Mouse (Mus musculus): Measurements from ENCODE around the gene Capn7.

Gene Capn7

GRCm38 (mm10) chr14:31400896-31401295 is 64.5 kb downstream of the Capn7 start:
- CTCF ChIA-PET: no interaction called here
- POLR2A ChIA-PET: no interaction called here

- ChIA-PET POLR2A (interaction anchor here in 1 of 4 experiments (0.8 kb wide), 1 partner anchor 38 kb away, joined by 3 read pairs; no protein-coding TSS in a partner anchor), CTCF (interaction anchor here in 1 of 4 experiments (1.2 kb wide), 1 partner anchor 243 kb away, joined by 4 read pairs; no protein-coding TSS in a partner anchor)
These were observed 65.5 kb downstream of the Capn7 start for GRCm38 (mm10) chr14:31401918-31402427.

GRCm38 (mm10) chr14:31402693-31403092 is 66.3 kb downstream of the Capn7 start:
- ChIA-PET CTCF (interaction anchor here in 1 of 4 experiments (1.2 kb wide), 1 partner anchor 242 kb away, joined by 4 read pairs; no protein-coding TSS in a partner anchor), POLR2A (interaction anchor here in 3 of 4 experiments (0.5 to 0.8 kb wide), 4 partner anchors 19 to 392 kb away, joined by 3 to 4 read pairs (median 3); no protein-coding TSS in a partner anchor)

GRCm38 (mm10) chr14:31403556-31403955 is 67.1 kb downstream of the Capn7 start:
- ChIA-PET CTCF (interaction anchor here in 3 of 4 experiments (0.6 to 1.2 kb wide), 3 partner anchors 69 to 256 kb away, joined by 3 to 7 read pairs (median 4); no protein-coding TSS in a partner anchor), POLR2A (interaction anchor here in 2 of 4 experiments (0.5 to 1.2 kb wide), 2 partner anchors 9 to 762 kb away, joined by 3 to 5 read pairs; no protein-coding TSS in a partner anchor)

- POLR2A ChIA-PET: interaction anchor here in 3 of 4 experiments (0.5 to 1.2 kb wide), 6 partner anchors 9 to 1583 kb away, joined by 3 to 5 read pairs (median 4); partner anchors contain the start of gene Ankrd28 (in 1 of the 3)
- CTCF ChIA-PET: interaction anchor here in 1 of 4 experiments (0.6 to 1.0 kb wide), 2 partner anchors 51 to 256 kb away, joined by 4 to 7 read pairs; no protein-coding TSS in a partner anchor
These were observed 67.6 kb downstream of the Capn7 start for GRCm38 (mm10) chr14:31403995-31404394.

- CTCF ChIA-PET: interaction anchor here in 2 of 4 experiments (0.7 to 1.0 kb wide), 2 partner anchors 9 to 50 kb away, joined by 3 to 4 read pairs; no protein-coding TSS in a partner anchor
- POLR2A ChIA-PET: interaction anchor here in 3 of 4 experiments (0.6 to 0.8 kb wide), 4 partner anchors 20 to 426 kb away, joined by 3 to 5 read pairs (median 4); partner anchors contain the start of gene Ankrd28 (in 1 of the 3)
These were observed 68.2 kb downstream of the Capn7 start for GRCm38 (mm10) chr14:31404663-31405062.

GRCm38 (mm10) chr14:31405652-31406051 is 69.2 kb downstream of the Capn7 start:
- POLR2A ChIA-PET: interaction anchor here in 2 of 4 experiments (0.6 to 1.3 kb wide), 2 partner anchors 67 to 68 kb away, joined by 4 read pairs; no protein-coding TSS in a partner anchor
- CTCF ChIA-PET: interaction anchor here in 1 of 4 experiments (0.5 kb wide), 1 partner anchor 67 kb away, joined by 5 read pairs; no protein-coding TSS in a partner anchor

GRCm38 (mm10) chr14:31406154-31406810 is 69.8 kb downstream of the Capn7 start:
- ChIA-PET CTCF (interaction anchor here in 1 of 4 experiments (0.5 kb wide), 1 partner anchor 104 kb away, joined by 3 read pairs; no protein-coding TSS in a partner anchor), POLR2A (interaction anchor here in 2 of 4 experiments (0.6 to 1.6 kb wide), 3 partner anchors 25 to 68 kb away, joined by 3 to 4 read pairs (median 4); no protein-coding TSS in a partner anchor)

- POLR2A ChIA-PET: interaction anchor here in 1 of 4 experiments (1.6 kb wide), 1 partner anchor 24 kb away, joined by 3 read pairs; no protein-coding TSS in a partner anchor
- CTCF ChIA-PET: no interaction called here
These were observed 70.8 kb downstream of the Capn7 start for GRCm38 (mm10) chr14:31407208-31407607.

- ChIA-PET CTCF (no interaction called here), POLR2A (no interaction called here)
These were observed 71.6 kb downstream of the Capn7 start for GRCm38 (mm10) chr14:31407911-31408604.

- ChIA-PET POLR2A (no interaction called here), CTCF (interaction anchor here in 1 of 4 experiments (1.1 kb wide), 1 partner anchor 64 kb away, joined by 8 read pairs; no protein-coding TSS in a partner anchor)
These were observed 72.2 kb downstream of the Capn7 start for GRCm38 (mm10) chr14:31408666-31409065.

- POLR2A ChIA-PET: no interaction called here
These were observed 73.8 kb downstream of the Capn7 start for GRCm38 (mm10) chr14:31410123-31410724.

GRCm38 (mm10) chr14:31410737-31411136 is 74.3 kb downstream of the Capn7 start:
- ChIA-PET CTCF (no interaction called here), POLR2A (no interaction called here)

More at GRCm38 (mm10) chr14:31410123-31410724, 73.8 kb downstream of the Capn7 start:
- CTCF ChIA-PET: no interaction called here

- ChIA-PET CTCF (no interaction called here), POLR2A (interaction anchor here in 1 of 4 experiments (0.8 to 1.0 kb wide), 2 partner anchors 9 to 244 kb away, joined by 4 to 5 read pairs; partner anchors contain the start of gene Stab1)
These were observed 76.2 kb downstream of the Capn7 start for GRCm38 (mm10) chr14:31412651-31413056.

GRCm38 (mm10) chr14:31413475-31414086 is 77.1 kb downstream of the Capn7 start:
- POLR2A ChIA-PET: interaction anchor here in 3 of 4 experiments (0.7 to 1.5 kb wide), 7 partner anchors 10 to 738 kb away, joined by 3 to 7 read pairs (median 5); no protein-coding TSS in a partner anchor
- CTCF ChIA-PET: interaction anchor here in 2 of 4 experiments (0.6 to 0.7 kb wide), 2 partner anchors 12 to 41 kb away, joined by 3 to 4 read pairs; no protein-coding TSS in a partner anchor

- POLR2A ChIA-PET: interaction anchor here in 3 of 4 experiments (0.7 to 1.5 kb wide), 7 partner anchors 9 to 737 kb away, joined by 3 to 7 read pairs (median 4); no protein-coding TSS in a partner anchor
These were observed 78.0 kb downstream of the Capn7 start for GRCm38 (mm10) chr14:31414235-31414966.

GRCm38 (mm10) chr14:31414967-31415376 is 78.5 kb downstream of the Capn7 start:
- ChIA-PET CTCF (interaction anchor here in 3 of 4 experiments (0.8 to 1.2 kb wide), 4 partner anchors 29 to 143 kb away, joined by 3 read pairs; no protein-coding TSS in a partner anchor), POLR2A (interaction anchor here in 2 of 4 experiments (0.9 to 1.3 kb wide), 2 partner anchors 23 to 102 kb away, joined by 3 read pairs; no protein-coding TSS in a partner anchor)

More at GRCm38 (mm10) chr14:31414235-31414966, 78.0 kb downstream of the Capn7 start:
- CTCF ChIA-PET: interaction anchor here in 3 of 4 experiments (0.6 to 1.2 kb wide), 6 partner anchors 11 to 142 kb away, joined by 3 to 4 read pairs (median 3); no protein-coding TSS in a partner anchor
